In genomic region chr11:78166161-78166560, GRCm38 (mm10) we compare ENCODE assay signal across 8 mouse cellular contexts. TPM values are rescaled to one million over a fixed set of nuclear protein-coding genes. Genes with fewer than 3 reads are reported as not detected.
DNase-seq lines count a peak whose midpoint lies in the region; ATAC-seq lines count a peak whose summit lies in the region.

No protein-coding gene starts in this region.

- peak overlapping the region; percentile 88 for H3K4me3 ChIP-seq in lung, embryonic 16.5 days (ENCODE audit: low read length)
- H3K4me3 ChIP-seq in forebrain, embryonic 12.5 days (replicated peaks): peak overlapping the region; percentile 99; the same call in 1 of the 2 replicates
- peak overlapping the region; percentile 98 for H3K4me3 ChIP-seq in limb, embryonic 10.5 days
- H3K4me3 ChIP-seq in neural tube, embryonic 15.5 days (replicated peaks): peak overlapping the region; percentile 99

- H3K36me3 ChIP-seq in lung, embryonic 16.5 days (ENCODE audit: control insufficient read depth, insufficient read depth, low read length): peaks cover 8% of the 10 kb centered on the region
- H3K36me3 ChIP-seq in forebrain, embryonic 12.5 days (replicated peaks): peaks cover 18% of the 10 kb centered on the region
- peaks cover 51% of the 10 kb centered on the region for H3K36me3 ChIP-seq in limb, embryonic 10.5 days
- H3K36me3 ChIP-seq in neural tube, embryonic 15.5 days: peaks cover 8% of the 10 kb centered on the region

- WGBS in lung, embryonic 16.5 days: 37% methylated on average over 4 of the region's 4 CpGs
- WGBS in forebrain, embryonic 12.5 days: 48% methylated on average over 4 of the region's 4 CpGs
- 40% methylated on average over 4 of the region's 4 CpGs for WGBS in limb, embryonic 10.5 days
- 58% methylated on average over 4 of the region's 4 CpGs for WGBS in neural tube, embryonic 15.5 days

- H3K27me3 ChIP-seq in lung, embryonic 16.5 days (ENCODE audit: control insufficient read depth, insufficient read depth, low read depth, low read length): no peaks in the 10 kb centered on the region
- H3K27me3 ChIP-seq in forebrain, embryonic 12.5 days: peaks cover 5% of the 10 kb centered on the region; the same call in 1 of the 2 replicates
- H3K27me3 ChIP-seq in limb, embryonic 10.5 days (ENCODE audit: low read depth, poor library complexity, severe bottlenecking): 0 out of 2 replicates have a peak, but pooled peaks cover 4% of the 10 kb centered on the region
- H3K27me3 ChIP-seq in neural tube, embryonic 15.5 days (replicated peaks): no peaks in the 10 kb centered on the region

- H3K9ac ChIP-seq in lung, embryonic 16.5 days (ENCODE audit: low read length): peak overlapping the region; percentile 92
- peak overlapping the region; percentile 99; the same call in 1 of the 2 replicates for H3K9ac ChIP-seq in forebrain, embryonic 12.5 days
- peak overlapping the region; percentile 55; the same call in 1 of the 2 replicates for H3K9ac ChIP-seq in neural tube, embryonic 15.5 days (replicated peaks)

- ATAC-seq in lung, embryonic 16.5 days (ENCODE audit: low read depth): no peak
- no peak for ATAC-seq in forebrain, embryonic 12.5 days (ENCODE audit: low FRiP score)
- no peak for ATAC-seq in neural tube, embryonic 15.5 days (ENCODE audit: low FRiP score)
- ATAC-seq in monocyte, adult 5-6 weeks (replicated peaks; ENCODE audit: insufficient number of reproducible peaks, low FRiP score, low TSS enrichment, poor library complexity, severe bottlenecking): no peak

- no peak for DNase-seq in lung, postnatal 10 days
- no peak for DNase-seq in limb, embryonic 10.5 days (ENCODE audit: low spot score)
- no peak for DNase-seq in B cell, adult 2 months
- no peak for DNase-seq in left cerebral cortex, adult 11 months (ENCODE audit: low spot score)

- peaks cover 36% of the 10 kb centered on the region for H3K4me1 ChIP-seq in lung, embryonic 16.5 days (replicated peaks; ENCODE audit: control insufficient read depth, insufficient read depth, low read length)
- H3K4me1 ChIP-seq in forebrain, embryonic 12.5 days: peaks cover 29% of the 10 kb centered on the region
- H3K4me1 ChIP-seq in limb, embryonic 10.5 days: peaks cover 46% of the 10 kb centered on the region
- H3K4me1 ChIP-seq in neural tube, embryonic 15.5 days: peaks cover 38% of the 10 kb centered on the region

- H3K4me2 ChIP-seq in lung, embryonic 16.5 days (ENCODE audit: low read depth, low read length): peak overlapping the region; percentile 88
- H3K4me2 ChIP-seq in forebrain, embryonic 12.5 days: peak overlapping the region; percentile 84
- peak overlapping the region; percentile 80 for H3K4me2 ChIP-seq in neural tube, embryonic 15.5 days

- H3K9me3 ChIP-seq in lung, embryonic 16.5 days (ENCODE audit: control insufficient read depth, low read length): no peaks in the 10 kb centered on the region
- H3K9me3 ChIP-seq in forebrain, embryonic 12.5 days: no peaks in the 10 kb centered on the region
- no peaks in the 10 kb centered on the region for H3K9me3 ChIP-seq in limb, embryonic 10.5 days (replicated peaks)
- no peaks in the 10 kb centered on the region for H3K9me3 ChIP-seq in neural tube, embryonic 15.5 days (replicated peaks)

- peak overlapping the region; percentile 99 for H3K27ac ChIP-seq in lung, embryonic 16.5 days (ENCODE audit: low read length)
- H3K27ac ChIP-seq in forebrain, embryonic 12.5 days: peak overlapping the region; percentile 99; the same call in 1 of the 2 replicates
- peak overlapping the region; percentile 99 for H3K27ac ChIP-seq in limb, embryonic 10.5 days
- peak overlapping the region; percentile 98 for H3K27ac ChIP-seq in neural tube, embryonic 15.5 days (replicated peaks)

RNA-seq across cellular contexts. Expression of gene Traf4, which starts 0.8 kb away (rescaled TPM):
- 84.2 and 96.3 TPM in 2 replicates for polyA plus RNA-seq in lung, embryonic 16.5 days (2015; fragmentation: Nextera tagmentation; extraction: Ambion mirVana)
- 121 and 127 TPM in 2 replicates for polyA plus RNA-seq in forebrain, embryonic 12.5 days (2016; fragmentation: Nextera tagmentation; extraction: Ambion mirVana)
- polyA plus RNA-seq in limb, embryonic 10.5 days (2016; fragmentation: Nextera tagmentation; extraction: Ambion mirVana): 178 and 181 TPM in 2 replicates
- polyA plus RNA-seq in neural tube, embryonic 15.5 days (2015; fragmentation: Nextera tagmentation; extraction: Ambion mirVana): 82.1 and 85.4 TPM in 2 replicates
- total RNA-seq in monocyte, adult 5-6 weeks (2017): 3.6 to 4.9 TPM (median 3.6 TPM) in 3 replicates

RNA-seq across cellular contexts. Expression of gene Nek8, which starts 10.3 kb away (rescaled TPM):
- 20.6 and 22.3 TPM in 2 replicates for polyA plus RNA-seq in lung, embryonic 16.5 days (2015; fragmentation: Nextera tagmentation; extraction: Ambion mirVana)
- 8.8 and 9.4 TPM in 2 replicates for polyA plus RNA-seq in forebrain, embryonic 12.5 days (2016; fragmentation: Nextera tagmentation; extraction: Ambion mirVana)
- 17.3 and 19.9 TPM in 2 replicates for polyA plus RNA-seq in limb, embryonic 10.5 days (2016; fragmentation: Nextera tagmentation; extraction: Ambion mirVana)
- polyA plus RNA-seq in neural tube, embryonic 15.5 days (2015; fragmentation: Nextera tagmentation; extraction: Ambion mirVana): 7.0 and 9.7 TPM in 2 replicates
- 2.5 to 4.3 TPM (median 2.8 TPM) in 3 replicates for total RNA-seq in monocyte, adult 5-6 weeks (2017)

RNA-seq across cellular contexts. Expression of gene Tlcd1, which starts 10.3 kb away (rescaled TPM):
- 24.4 and 25.9 TPM in 2 replicates for polyA plus RNA-seq in lung, embryonic 16.5 days (2015; fragmentation: Nextera tagmentation; extraction: Ambion mirVana)
- polyA plus RNA-seq in forebrain, embryonic 12.5 days (2016; fragmentation: Nextera tagmentation; extraction: Ambion mirVana): 5.5 and 6.9 TPM in 2 replicates
- polyA plus RNA-seq in limb, embryonic 10.5 days (2016; fragmentation: Nextera tagmentation; extraction: Ambion mirVana): 10.0 and 13.1 TPM in 2 replicates
- polyA plus RNA-seq in neural tube, embryonic 15.5 days (2015; fragmentation: Nextera tagmentation; extraction: Ambion mirVana): 19.3 and 20.0 TPM in 2 replicates
- total RNA-seq in monocyte, adult 5-6 weeks (2017): 2.5 to 4.6 TPM (median 2.9 TPM) in 3 replicates

RNA-seq across cellular contexts. Expression of gene Rpl23a, which starts 17.2 kb away (rescaled TPM):
- 1,346 and 1,426 TPM in 2 replicates for polyA plus RNA-seq in lung, embryonic 16.5 days (2015; fragmentation: Nextera tagmentation; extraction: Ambion mirVana)
- polyA plus RNA-seq in forebrain, embryonic 12.5 days (2016; fragmentation: Nextera tagmentation; extraction: Ambion mirVana): 931 and 997 TPM in 2 replicates
- polyA plus RNA-seq in limb, embryonic 10.5 days (2016; fragmentation: Nextera tagmentation; extraction: Ambion mirVana): 1,157 and 1,293 TPM in 2 replicates
- polyA plus RNA-seq in neural tube, embryonic 15.5 days (2015; fragmentation: Nextera tagmentation; extraction: Ambion mirVana): 774 and 869 TPM in 2 replicates
- total RNA-seq in monocyte, adult 5-6 weeks (2017): 1,700 to 2,580 TPM (median 2,203 TPM) in 3 replicates

RNA-seq across cellular contexts. Expression of gene Rab34, which starts 22.1 kb away (rescaled TPM):
- polyA plus RNA-seq in lung, embryonic 16.5 days (2015; fragmentation: Nextera tagmentation; extraction: Ambion mirVana): 117 and 129 TPM in 2 replicates
- polyA plus RNA-seq in forebrain, embryonic 12.5 days (2016; fragmentation: Nextera tagmentation; extraction: Ambion mirVana): 44.5 and 49.8 TPM in 2 replicates
- polyA plus RNA-seq in limb, embryonic 10.5 days (2016; fragmentation: Nextera tagmentation; extraction: Ambion mirVana): 139 and 141 TPM in 2 replicates
- 66.1 and 71.0 TPM in 2 replicates for polyA plus RNA-seq in neural tube, embryonic 15.5 days (2015; fragmentation: Nextera tagmentation; extraction: Ambion mirVana)
- total RNA-seq in monocyte, adult 5-6 weeks (2017): not detected in 3 replicates
